Mouse (Mus musculus): ENCODE measurements around the gene Tescl.

Gene Tescl

DNA sequence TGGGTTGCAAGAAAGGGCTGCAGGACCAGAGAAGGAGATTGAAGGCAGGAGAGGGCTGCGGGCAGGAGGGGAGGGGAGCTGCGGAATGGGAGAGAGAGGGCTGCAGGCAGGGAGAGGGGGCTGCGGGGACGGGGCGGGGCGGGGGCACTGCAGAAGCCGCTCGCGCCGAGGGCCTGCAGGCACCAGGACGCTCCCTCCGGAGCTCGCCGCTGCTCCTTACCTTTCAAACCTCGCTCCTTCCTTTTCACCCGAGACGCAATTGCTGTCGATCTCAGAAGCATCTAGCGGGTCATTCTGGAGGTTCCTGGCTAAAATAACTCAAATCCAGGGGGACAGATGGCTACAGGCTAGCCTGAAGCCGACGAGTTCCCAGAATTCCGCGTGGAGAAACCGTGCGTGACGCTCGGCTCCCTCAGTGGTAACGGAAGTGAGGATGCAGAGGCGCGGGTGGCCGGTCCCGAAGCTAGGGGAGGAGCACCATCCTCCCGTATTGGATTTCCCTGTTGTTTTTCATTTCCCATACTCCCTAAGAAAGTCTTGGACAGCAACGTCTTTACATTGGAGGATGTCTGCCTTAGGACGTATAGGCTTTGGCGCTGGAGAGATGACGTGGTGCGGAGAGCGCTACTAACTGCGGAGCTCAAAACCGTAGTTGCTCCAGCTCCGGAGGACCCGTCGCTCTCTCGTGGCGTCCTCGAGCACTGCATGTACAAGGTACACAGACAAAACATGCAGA is 34.6 kb downstream of the Tescl start:
- peak; percentile 78 for DNase-seq

DNA sequence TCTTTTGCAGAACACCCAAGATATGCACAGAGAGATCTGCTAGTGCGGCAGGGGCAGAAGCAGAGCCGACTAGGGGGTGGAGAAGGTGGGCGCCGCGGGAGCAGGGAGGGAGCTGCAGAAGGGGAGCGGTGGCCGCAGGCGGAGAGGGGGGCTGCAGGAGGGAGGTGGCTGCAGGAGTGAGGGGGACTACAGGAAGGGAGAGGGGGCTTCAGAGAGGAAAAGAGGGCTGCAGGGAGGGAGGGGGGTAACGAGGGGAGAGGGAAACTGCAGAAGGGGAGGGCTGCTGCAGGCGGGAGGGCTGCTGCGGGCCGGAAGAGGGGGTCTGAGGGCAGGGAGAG is 35.1 kb downstream of the Tescl start:
- DNase-seq: no peak

DNA sequence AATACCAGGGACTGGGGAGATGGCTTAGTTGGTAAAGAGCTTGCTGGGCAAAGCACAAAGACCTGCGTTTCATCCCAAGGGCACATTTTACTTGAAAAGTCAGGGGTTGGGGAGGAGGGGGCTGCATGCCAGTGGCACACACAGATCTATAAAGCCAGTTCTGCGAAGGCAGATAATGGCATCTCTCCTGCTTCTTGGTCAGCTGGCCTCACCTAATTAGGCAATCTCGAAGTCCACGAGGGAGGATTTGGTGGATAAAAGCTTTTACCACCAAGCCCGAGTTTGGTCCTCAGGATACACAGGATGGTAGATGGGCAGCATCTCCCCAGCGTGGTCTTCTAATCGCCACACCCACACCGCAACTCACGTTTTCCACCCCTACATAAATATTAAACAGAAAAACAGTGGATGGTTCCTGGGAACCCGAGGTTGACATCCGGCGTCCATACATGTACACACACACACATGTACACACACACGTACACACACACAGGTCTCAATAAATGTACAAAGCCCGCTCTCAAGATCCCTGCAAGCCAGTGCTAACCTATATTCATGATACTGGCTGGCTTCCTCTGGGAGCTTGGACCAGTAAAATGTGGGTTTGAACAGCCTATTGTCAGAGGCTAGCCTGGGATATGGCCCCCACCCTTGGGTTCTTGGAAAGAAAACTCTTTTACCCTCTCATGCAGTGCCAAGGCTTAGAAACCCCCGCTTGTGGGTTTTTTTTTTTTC is 36.2 kb downstream of the Tescl start:
- no peak for DNase-seq

DNA sequence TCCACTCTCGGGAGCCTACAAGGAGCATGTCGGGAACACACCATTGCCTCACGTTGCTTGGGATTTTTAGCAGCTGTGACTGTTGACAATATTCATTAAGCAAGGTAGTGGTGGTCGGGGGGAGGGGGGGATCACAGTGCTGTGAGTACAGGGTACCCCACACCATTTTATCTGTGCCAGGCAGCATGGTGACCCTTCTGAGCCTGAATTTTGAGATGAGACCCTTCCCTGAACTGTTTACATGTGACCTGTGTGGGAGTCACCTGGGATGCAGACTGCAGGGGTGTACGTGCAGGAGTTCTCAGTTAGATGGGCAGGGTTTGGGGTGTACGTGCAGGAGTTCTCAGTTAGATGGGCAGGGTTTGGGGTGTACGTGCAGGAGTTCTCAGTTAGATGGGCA is 37.4 kb downstream of the Tescl start:
- DNase-seq: no peak

GRCm38 (mm10) chr7:24295376-24295775 is 38.4 kb downstream of the Tescl start:
- DNase-seq: no peak

DNA sequence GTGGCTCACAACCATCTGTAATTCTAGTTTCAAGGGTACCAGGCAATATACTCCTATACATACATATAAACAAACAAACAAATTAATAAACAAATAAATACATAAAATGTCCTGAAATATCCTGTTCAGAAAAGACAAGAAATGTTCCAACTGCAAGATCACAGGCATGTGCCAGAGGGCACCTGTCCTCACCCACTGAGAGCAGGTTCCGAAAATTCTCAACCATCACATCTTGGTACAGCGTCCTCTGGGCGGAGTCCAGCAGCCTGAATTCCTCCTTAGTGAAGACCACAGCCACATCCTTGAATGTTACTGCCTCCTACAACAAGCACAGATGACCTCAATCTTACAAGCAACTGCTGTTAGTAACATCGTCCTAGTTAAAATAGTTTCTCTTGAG is 39.0 kb downstream of the Tescl start:
- no peak for DNase-seq

DNA sequence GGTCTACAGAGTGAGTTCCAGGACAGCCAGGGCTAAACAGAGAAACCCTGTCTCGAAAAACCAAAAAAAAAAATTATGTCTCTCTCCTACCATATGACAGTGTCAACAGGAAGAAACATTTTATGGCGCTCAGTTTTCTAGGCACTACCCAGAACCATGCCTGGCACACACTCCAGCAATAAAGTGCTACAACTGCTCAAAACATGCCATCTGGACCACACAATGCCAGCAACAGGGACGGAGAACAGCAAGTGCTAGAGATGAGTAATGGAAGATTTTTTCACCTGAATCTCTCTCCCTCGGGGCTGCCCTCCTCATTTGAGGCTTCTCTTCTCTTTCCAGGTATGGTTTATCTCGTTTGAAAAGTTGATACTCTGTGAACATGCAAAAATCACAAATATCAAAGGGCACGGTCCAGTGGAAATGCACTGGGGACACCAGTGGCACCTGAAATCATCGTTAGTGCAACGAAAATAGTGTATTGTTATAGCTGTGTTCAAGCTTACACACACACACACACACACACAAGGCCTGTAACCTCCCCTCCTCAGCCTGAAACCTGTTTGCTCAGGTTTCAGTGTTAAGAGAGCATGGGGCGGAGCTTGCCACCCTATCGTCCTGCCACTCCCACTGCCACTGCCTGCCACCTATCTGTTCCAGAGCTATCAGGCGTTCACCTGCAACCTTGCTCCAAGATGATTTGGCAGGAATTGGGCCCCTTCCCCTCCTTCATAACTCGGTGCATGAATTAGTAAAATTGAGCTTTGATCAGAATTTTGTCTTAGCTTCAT is 40.5 kb downstream of the Tescl start:
- DNase-seq: no peak

DNA sequence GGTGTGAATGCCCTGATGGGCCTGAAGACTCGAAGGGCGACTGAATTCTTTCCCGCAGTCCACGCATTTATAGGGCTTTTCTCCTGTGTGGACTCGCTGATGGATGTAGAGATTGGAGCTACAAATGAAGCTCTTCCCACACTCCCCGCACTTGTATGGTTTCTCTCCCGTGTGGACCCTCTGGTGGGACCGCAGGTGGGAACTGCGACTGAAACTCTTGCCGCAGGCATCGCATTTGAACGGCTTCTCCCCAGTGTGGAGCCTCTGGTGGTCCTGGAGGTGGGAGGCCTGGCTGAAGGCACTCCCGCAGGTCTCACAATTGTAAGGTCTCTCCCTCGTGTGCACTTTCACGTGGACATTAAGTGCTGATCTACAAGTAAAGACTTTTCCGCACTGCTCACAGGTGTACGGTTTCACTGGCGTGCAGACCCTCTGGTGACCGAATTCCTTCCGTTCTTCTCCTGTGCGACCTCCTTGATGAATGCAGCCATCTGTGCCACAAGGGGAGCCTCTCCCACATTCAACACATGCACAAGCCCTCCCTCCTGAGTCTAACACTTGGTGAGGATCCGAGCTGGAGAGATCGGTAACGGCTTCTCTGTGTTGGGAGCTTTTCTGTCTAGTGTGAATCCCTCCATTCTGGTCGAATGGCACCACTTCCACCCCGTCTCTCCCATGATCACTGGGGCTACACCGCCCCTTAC is 42.2 kb downstream of the Tescl start:
- DNase-seq: no peak

- DNase-seq: no peak
These were observed 43.5 kb downstream of the Tescl start for GRCm38 (mm10) chr7:24290106-24290693.

DNA sequence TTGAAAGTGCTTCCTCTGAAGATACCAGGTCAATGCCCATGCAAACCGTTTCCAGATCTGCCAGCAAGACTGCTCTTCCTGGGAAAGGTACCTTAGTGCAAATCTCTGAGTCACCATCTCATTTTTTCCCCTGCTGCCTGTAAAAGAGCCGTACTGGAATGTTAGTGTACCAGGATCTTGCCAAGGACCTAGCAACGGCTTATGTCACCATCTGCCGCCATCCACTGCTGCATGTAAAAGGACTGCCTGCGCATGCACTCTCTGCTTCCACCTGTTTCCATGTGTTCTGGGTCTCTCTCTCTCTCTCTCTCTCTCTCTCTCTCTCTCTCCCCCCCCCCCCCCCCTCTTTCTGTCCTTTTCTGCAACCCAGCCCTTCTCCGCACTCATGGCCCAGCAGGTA is 45.2 kb downstream of the Tescl start:
- DNase-seq: no peak

- no peak for DNase-seq
These were observed 46.1 kb downstream of the Tescl start for GRCm38 (mm10) chr7:24287670-24288069.

- no peak for DNase-seq
These were observed 46.8 kb downstream of the Tescl start for GRCm38 (mm10) chr7:24286916-24287315.

- no peak for DNase-seq
These were observed 47.6 kb downstream of the Tescl start for GRCm38 (mm10) chr7:24286090-24286489.
